Mouse (Mus musculus): Measurements from ENCODE around the gene H2-DMb2. TPM values are rescaled to one million over a fixed set of nuclear protein-coding genes. Genes with fewer than 3 reads are reported as not detected.
"Not testable (repeated sequence)": the region's sequence is repeated elsewhere in the genome, so short reads cannot be mapped to it uniquely, and the experiment has no call there.

The H2-DMb2 gene
- polyA plus RNA-seq, 1 experiment, result 15.6 TPM

- TF ChIP-seq CTCF (conservative IDR thresholded peaks at IDR 0.05; ENCODE audit: insufficient read depth, insufficient read length, low read depth, low read length) (no peak), POLR2A (IDR thresholded peaks at IDR 0.05; ENCODE audit: low read depth, low read length) (no peak)
- Histone ChIP-seq H3K4me3 (ENCODE audit: insufficient read depth, low read depth, low read length) (no peak overlapping the region), H3K27me3 (replicated peaks; ENCODE audit: control insufficient read depth, insufficient read depth, low read length) (no peaks in the 10 kb centered on the region), H3K4me1 (ENCODE audit: control insufficient read depth, insufficient read depth, low read length) (no peaks in the 10 kb centered on the region), H3K36me3 (ENCODE audit: control insufficient read depth, insufficient read depth, low read length) (no peaks in the 10 kb centered on the region), H3K27ac (ENCODE audit: insufficient read depth, low read depth, low read length) (no peak overlapping the region)
- WGBS, result 79% methylated on average over 7 of the region's 7 CpGs
- DNase-seq, result no peak
Measured at GRCm38 (mm10) chr17:34137601-34138000, 5.5 kb upstream of the H2-DMb2 start.

GRCm38 (mm10) chr17:34138655-34139054 is 4.5 kb upstream of the H2-DMb2 start:
- H3K27ac ChIP-seq (ENCODE audit: insufficient read depth, low read depth, low read length), result no peak overlapping the region
- H3K27me3 ChIP-seq (replicated peaks; ENCODE audit: control insufficient read depth, insufficient read depth, low read length), result no peaks in the 10 kb centered on the region
- no peak overlapping the region for H3K4me3 ChIP-seq (ENCODE audit: insufficient read depth, low read depth, low read length)
- H3K36me3 ChIP-seq (ENCODE audit: control insufficient read depth, insufficient read depth, low read length), result no peaks in the 10 kb centered on the region
- WGBS, result 91% methylated on average over 7 of the region's 7 CpGs
- no peaks in the 10 kb centered on the region for H3K4me1 ChIP-seq (ENCODE audit: control insufficient read depth, insufficient read depth, low read length)
- no peak for DNase-seq
- no peak for TF ChIP-seq POLR2A (IDR thresholded peaks at IDR 0.05; ENCODE audit: low read depth, low read length)
- no peak for TF ChIP-seq CTCF (conservative IDR thresholded peaks at IDR 0.05; ENCODE audit: insufficient read depth, insufficient read length, low read depth, low read length)

GRCm38 (mm10) chr17:34139416-34139815 is 3.7 kb upstream of the H2-DMb2 start:
- H3K4me3 ChIP-seq (ENCODE audit: insufficient read depth, low read depth, low read length), result peak overlapping the region; percentile 20
- peak; percentile 64 for DNase-seq
- H3K4me1 ChIP-seq (ENCODE audit: control insufficient read depth, insufficient read depth, low read length), result no peaks in the 10 kb centered on the region
- no peaks in the 10 kb centered on the region for H3K36me3 ChIP-seq (ENCODE audit: control insufficient read depth, insufficient read depth, low read length)
- TF ChIP-seq CTCF (conservative IDR thresholded peaks at IDR 0.05; ENCODE audit: insufficient read depth, insufficient read length, low read depth, low read length) (no peak), POLR2A (IDR thresholded peaks at IDR 0.05; ENCODE audit: low read depth, low read length) (no peak)
- H3K27ac ChIP-seq (ENCODE audit: insufficient read depth, low read depth, low read length), result no peak overlapping the region
- no peaks in the 10 kb centered on the region for H3K27me3 ChIP-seq (replicated peaks; ENCODE audit: control insufficient read depth, insufficient read depth, low read length)
- 7% methylated on average over 16 of the region's 16 CpGs for WGBS

- Histone ChIP-seq H3K4me1 (ENCODE audit: control insufficient read depth, insufficient read depth, low read length) (no peaks in the 10 kb centered on the region), H3K27me3 (replicated peaks; ENCODE audit: control insufficient read depth, insufficient read depth, low read length) (no peaks in the 10 kb centered on the region), H3K4me3 (ENCODE audit: insufficient read depth, low read depth, low read length) (no peak overlapping the region), H3K36me3 (ENCODE audit: control insufficient read depth, insufficient read depth, low read length) (no peaks in the 10 kb centered on the region), H3K27ac (ENCODE audit: insufficient read depth, low read depth, low read length) (no peak overlapping the region)
- WGBS, result 26% methylated on average over 5 of the region's 5 CpGs
- DNase-seq, result no peak
- TF ChIP-seq POLR2A (IDR thresholded peaks at IDR 0.05; ENCODE audit: low read depth, low read length), result no peak
- no peak for TF ChIP-seq CTCF (conservative IDR thresholded peaks at IDR 0.05; ENCODE audit: insufficient read depth, insufficient read length, low read depth, low read length)
Measured at GRCm38 (mm10) chr17:34140240-34140639, 2.9 kb upstream of the H2-DMb2 start.

GRCm38 (mm10) chr17:34141448-34141847 is 1.7 kb upstream of the H2-DMb2 start:
- H3K27ac ChIP-seq (ENCODE audit: insufficient read depth, low read depth, low read length), result no peak overlapping the region
- H3K27me3 ChIP-seq (replicated peaks; ENCODE audit: control insufficient read depth, insufficient read depth, low read length), result no peaks in the 10 kb centered on the region
- no peak for DNase-seq
- no peak overlapping the region for H3K4me3 ChIP-seq (ENCODE audit: insufficient read depth, low read depth, low read length)
- TF ChIP-seq CTCF (conservative IDR thresholded peaks at IDR 0.05; ENCODE audit: insufficient read depth, insufficient read length, low read depth, low read length) (no peak), POLR2A (IDR thresholded peaks at IDR 0.05; ENCODE audit: low read depth, low read length) (no peak)
- no peaks in the 10 kb centered on the region for H3K36me3 ChIP-seq (ENCODE audit: control insufficient read depth, insufficient read depth, low read length)
- WGBS, result 68% methylated on average over 4 of the region's 4 CpGs
- H3K4me1 ChIP-seq (ENCODE audit: control insufficient read depth, insufficient read depth, low read length), result no peaks in the 10 kb centered on the region

- Histone ChIP-seq H3K4me3 (ENCODE audit: insufficient read depth, low read depth, low read length) (no peak overlapping the region), H3K27me3 (replicated peaks; ENCODE audit: control insufficient read depth, insufficient read depth, low read length) (no peaks in the 10 kb centered on the region)
- 72% methylated on average over 7 of the region's 7 CpGs for WGBS
Measured at GRCm38 (mm10) chr17:34142456-34143010, 574 bp upstream of the H2-DMb2 start.

GRCm38 (mm10) chr17:34143461-34143860 is 354 bp downstream of the H2-DMb2 start:
- Histone ChIP-seq H3K27ac (ENCODE audit: insufficient read depth, low read depth, low read length) (no peak overlapping the region), H3K27me3 (replicated peaks; ENCODE audit: control insufficient read depth, insufficient read depth, low read length) (no peaks in the 10 kb centered on the region), H3K36me3 (ENCODE audit: control insufficient read depth, insufficient read depth, low read length) (no peaks in the 10 kb centered on the region), H3K4me3 (ENCODE audit: insufficient read depth, low read depth, low read length) (no peak overlapping the region), H3K4me1 (ENCODE audit: control insufficient read depth, insufficient read depth, low read length) (no peaks in the 10 kb centered on the region)
- no peak for TF ChIP-seq CTCF (conservative IDR thresholded peaks at IDR 0.05; ENCODE audit: insufficient read depth, insufficient read length, low read depth, low read length)
- no peak for TF ChIP-seq POLR2A (IDR thresholded peaks at IDR 0.05; ENCODE audit: low read depth, low read length)
- no peak for DNase-seq
- whole genome bisulfite sequencing, result 60% methylated on average over 3 of the region's 5 CpGs

More at GRCm38 (mm10) chr17:34142456-34143010, 574 bp upstream of the H2-DMb2 start:
- DNase-seq, result no peak
- Histone ChIP-seq H3K4me1 (ENCODE audit: control insufficient read depth, insufficient read depth, low read length) (no peaks in the 10 kb centered on the region), H3K36me3 (ENCODE audit: control insufficient read depth, insufficient read depth, low read length) (no peaks in the 10 kb centered on the region), H3K27ac (ENCODE audit: insufficient read depth, low read depth, low read length) (no peak overlapping the region)
- TF ChIP-seq CTCF (conservative IDR thresholded peaks at IDR 0.05; ENCODE audit: insufficient read depth, insufficient read length, low read depth, low read length) (no peak), POLR2A (IDR thresholded peaks at IDR 0.05; ENCODE audit: low read depth, low read length) (no peak)

GRCm38 (mm10) chr17:34144221-34144620 is 1.1 kb downstream of the H2-DMb2 start:
- 90% methylated on average over 4 of the region's 4 CpGs for WGBS
- not testable (repeated sequence) for H3K4me1 ChIP-seq (ENCODE audit: control insufficient read depth, insufficient read depth, low read length); H3K27ac ChIP-seq (ENCODE audit: insufficient read depth, low read depth, low read length); H3K36me3 ChIP-seq (ENCODE audit: control insufficient read depth, insufficient read depth, low read length); H3K27me3 ChIP-seq (replicated peaks; ENCODE audit: control insufficient read depth, insufficient read depth, low read length); H3K4me3 ChIP-seq (ENCODE audit: insufficient read depth, low read depth, low read length); DNase-seq

All from kidney, adult 2 months (tissue).